Mouse (Mus musculus) common myeloid progenitor, adult 5-6 weeks (primary cell): ENCODE results near the gene Zfp831. TPM values are rescaled to one million over a fixed set of nuclear protein-coding genes. Genes with fewer than 3 reads are reported as not detected.

Source experiments
- ATAC-seq: replicated peaks from 2 replicates; pipeline ENCODE4 v1.8.0; 2016; ENCODE audit warnings: low read depth, mild to moderate bottlenecking, moderate TSS enrichment, inconsistent platforms; ENCODE audit not compliant: poor library complexity, severe bottlenecking
- total RNA-seq: library from RNA; stranded (forward); fragments of 200-1000, 187-1606 nt; gene quantifications from 2 replicates; pipeline ENCODE4 v1.2.3, GENCODE M21; 2017

Zfp831 gene
- total RNA-seq, 1 experiment from 2014 or later: 4.2 TPM

- peak; percentile 57 for ATAC-seq
These were observed 66.9 kb downstream of the Zfp831 start for GRCm38 (mm10) chr2:174710185-174710584.

- ATAC-seq: no peak
These were observed 68.7 kb downstream of the Zfp831 start for GRCm38 (mm10) chr2:174712043-174712442.

DNA sequence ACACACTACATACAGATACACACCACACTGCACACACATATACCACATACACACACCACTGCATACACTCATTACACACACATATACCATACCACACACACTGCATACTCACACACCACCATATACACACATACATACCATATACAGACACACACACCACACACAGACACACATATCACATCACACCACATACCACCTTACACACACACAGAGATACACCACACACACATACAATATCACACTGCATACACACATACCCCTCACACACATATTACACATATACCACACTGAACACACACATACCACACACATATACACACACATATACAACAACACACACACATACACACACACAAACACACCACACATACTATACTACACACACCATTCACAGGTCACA, 72.6 kb downstream of the Zfp831 start:
- no peak for ATAC-seq

DNA sequence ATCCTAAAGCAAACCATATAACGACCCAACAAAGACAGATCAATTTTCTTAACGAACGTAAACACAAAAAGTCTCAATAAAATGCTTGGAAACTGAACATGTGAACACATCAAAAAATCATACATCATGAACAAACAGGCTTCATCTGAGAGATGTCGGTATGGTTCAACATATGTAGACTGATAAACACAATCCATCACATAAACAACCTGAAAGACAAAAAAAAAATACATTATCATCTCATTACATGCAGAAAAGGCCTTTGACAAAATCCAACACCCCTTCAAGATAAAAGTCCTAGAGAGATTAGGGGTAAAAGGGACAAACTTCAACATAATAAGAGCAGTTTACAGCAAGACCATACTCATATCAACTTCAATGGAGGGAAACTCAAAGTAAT, 74.5 kb downstream of the Zfp831 start:
- ATAC-seq: no peak

DNA sequence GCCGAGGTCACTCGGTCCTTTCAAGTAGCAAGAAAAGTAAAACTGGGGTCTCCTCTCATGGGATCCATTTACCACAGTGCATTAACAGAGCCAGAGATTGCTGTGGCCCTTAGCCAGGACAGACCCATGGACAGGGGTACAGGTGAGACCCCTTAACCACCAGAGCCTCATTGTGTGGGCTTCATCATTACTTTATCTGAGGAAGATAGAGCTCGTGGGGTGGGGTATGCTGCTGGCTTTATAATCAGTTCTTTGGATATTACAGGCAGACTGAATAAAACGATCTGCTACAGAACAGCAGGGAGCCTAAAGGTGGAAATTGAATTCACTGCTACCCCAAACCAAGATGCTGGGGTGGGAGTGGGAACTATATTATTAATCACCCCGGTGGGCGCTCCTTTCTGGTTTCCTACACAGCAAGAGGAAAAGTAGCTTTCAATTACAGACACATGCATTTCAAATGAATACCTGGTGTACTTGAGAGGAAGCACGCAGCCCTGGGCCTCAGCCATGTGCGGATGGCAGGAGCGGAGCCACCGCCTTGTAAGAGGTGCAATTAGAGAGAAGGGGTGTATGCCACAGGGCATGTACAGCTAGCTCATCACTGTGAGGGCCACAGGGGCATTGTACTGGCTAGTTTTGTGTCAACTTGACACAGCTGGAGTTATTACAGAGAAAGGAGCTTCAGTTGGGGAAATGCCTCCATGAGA, 83.9 kb downstream of the Zfp831 start:
- no peak for ATAC-seq

DNA sequence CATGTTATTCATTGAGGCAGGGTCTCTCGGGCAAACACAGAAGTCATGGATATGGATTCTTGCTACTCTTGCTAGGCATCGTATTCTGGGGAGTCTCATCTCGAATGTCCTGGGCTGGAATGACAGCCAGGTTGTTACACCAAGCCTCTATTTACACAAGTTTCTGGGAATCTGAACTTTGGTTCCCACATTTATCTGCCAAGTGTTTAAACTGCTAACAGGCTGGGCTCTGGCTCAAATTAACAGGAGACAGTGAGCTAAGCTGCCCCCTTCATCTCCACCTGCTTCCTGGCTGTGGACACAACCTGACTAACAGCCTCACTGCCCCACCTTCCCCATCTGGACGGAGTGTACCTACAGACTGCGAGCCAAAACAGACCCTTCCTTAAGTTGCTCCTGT, 88.6 kb downstream of the Zfp831 start:
- no peak for ATAC-seq

DNA sequence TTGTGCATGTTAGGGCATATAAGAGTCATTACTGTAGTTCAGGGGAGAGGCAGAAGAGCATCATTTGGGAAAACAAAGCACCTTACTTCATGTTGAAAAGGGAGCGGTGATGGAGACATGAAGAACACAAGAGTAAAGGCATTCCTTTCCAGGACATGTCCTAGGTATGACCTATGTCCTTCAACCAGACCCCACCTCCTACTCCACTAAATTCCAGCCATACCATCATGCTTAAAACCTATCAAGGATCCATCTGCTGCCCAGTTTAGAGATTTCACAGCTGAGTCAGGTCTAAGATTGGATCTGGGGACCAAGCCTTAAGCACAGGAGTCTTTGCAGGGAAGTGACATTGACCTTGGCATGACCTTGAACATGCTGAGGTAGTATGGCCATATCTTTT, 91.9 kb downstream of the Zfp831 start:
- ATAC-seq: no peak

DNA sequence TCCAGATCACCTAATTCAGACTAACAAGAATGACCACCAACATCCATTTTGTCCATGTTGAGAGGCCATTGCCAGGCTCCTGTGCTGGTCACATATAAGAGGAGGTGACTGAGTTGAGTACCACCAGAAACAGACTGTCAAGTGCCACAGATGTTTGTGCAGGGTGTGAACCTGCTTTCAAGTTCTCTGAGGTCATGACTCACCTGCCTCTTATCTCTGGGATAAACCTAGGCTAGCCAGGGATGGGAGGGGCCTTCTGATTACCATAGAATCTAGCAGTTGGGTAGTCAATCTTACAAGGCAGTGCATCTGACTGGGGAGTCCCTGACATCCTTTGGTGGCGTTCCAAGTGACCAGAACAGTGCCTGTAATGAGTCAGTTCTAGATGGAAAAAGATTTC, 103.8 kb downstream of the Zfp831 start:
- no peak for ATAC-seq

DNA sequence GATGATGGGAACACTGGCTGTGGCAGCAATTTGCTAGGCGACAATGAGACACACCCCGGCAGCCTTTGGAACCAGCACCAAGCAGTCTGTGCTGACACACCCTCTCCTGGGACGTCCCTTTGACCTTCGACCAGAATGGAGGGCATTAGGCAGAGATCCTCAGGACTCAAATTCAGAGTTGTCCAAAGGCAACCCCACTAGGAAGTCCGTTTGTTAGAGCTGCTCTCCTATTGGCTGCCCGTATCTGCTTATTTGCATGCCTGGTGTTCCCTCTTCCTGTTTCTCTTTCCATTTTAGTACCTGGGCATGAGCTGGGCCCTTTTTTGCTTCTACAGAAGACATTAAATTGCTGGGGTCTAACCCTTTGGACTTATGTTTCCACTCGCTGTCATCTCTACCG, 105.0 kb downstream of the Zfp831 start:
- peak; percentile 74 for ATAC-seq

- ATAC-seq: no peak
These were observed 109.9 kb downstream of the Zfp831 start for GRCm38 (mm10) chr2:174753197-174753596.

DNA sequence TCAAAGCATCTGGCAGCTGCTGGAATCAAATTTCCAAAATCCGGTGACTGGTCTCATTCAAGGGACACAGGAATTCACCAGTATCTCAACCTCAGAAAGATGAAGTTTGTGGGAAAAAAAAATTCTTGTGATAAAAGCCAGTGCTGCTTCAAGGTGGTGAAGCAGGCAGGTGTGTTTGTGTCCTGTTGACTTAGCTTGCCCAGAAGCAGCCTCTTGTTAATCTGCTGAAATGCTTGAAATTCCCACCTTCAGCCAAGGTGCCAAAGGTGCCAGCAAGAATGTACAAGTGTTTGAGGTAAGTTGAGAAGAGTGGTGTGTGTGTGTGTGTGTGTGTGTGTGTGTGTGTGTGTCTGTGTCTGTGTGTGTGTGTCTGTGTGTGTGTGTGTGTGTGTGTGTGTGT, 110.9 kb downstream of the Zfp831 start:
- ATAC-seq: no peak

DNA sequence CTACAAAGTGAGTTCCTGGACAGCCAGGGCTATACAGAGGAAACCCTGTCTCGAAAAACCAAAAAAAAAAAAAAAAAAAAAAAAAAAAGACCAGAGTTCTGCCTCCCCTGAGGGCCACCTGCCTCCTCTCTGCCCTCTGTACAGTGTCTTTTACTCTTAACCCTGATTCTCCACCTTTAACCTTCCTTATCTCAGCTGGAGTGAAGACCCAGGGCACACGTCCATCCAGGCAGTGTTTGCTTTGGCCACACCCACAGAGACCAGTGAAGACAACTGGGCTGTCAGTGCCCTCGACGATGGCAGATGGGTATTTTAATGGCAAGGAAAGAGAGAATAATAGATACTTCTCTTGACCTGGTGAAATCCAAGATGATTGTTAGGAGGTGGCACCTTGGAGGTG, 115.9 kb downstream of the Zfp831 start:
- no peak for ATAC-seq

Other genes with a start within 250 kb of the Zfp831 start
- 39.3 and 43.1 TPM in 2 replicates for gene Nelfcd, start 227.7 kb upstream of the Zfp831 start, total RNA-seq
- 104 and 125 TPM in 2 replicates for gene Ctsz, start 204.5 kb upstream of the Zfp831 start, total RNA-seq
- 2.0 TPM in 1 of 2 replicates, not detected in the other for gene Tubb1, start 192.8 kb upstream of the Zfp831 start, total RNA-seq
- 252 and 315 TPM in 2 replicates for gene Atp5e, start 179.4 kb upstream of the Zfp831 start, total RNA-seq
- gene Prelid3b, start 170.5 kb upstream of the Zfp831 start, total RNA-seq: 130 and 142 TPM in 2 replicates
- not detected in 2 replicates for gene Edn3, start 117.1 kb downstream of the Zfp831 start, total RNA-seq